Mouse (Mus musculus): Measurements from ENCODE around the gene 1700011L22Rik. TPM values are rescaled to one million over a fixed set of nuclear protein-coding genes. Genes with fewer than 3 reads are reported as not detected.

Gene 1700011L22Rik
- polyA plus RNA-seq, 1 experiment from 2014 or later, result not detected

DNA sequence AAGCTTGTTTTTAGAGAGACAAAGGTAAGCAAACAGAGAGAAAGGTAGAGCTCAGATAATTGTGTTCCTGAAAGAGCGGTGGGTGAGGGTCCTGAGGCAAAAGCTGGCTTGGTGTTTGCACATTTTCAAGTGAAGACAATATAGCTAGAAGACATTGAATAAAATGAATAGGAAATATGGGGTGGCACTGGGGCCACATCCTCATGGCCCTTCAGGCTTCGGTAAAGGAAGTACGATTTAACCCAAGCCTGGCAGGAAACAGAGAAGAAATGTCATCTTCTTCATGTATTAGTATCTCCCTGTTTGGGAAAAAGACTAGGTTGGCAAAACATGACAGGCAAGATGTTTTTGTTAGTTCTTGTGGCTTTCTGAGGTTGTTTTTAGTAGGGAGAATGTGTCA lies 22.3 kb downstream of the 1700011L22Rik start:
- no peak for ATAC-seq
- H3K4me1 ChIP-seq (ENCODE audit: control insufficient read depth, insufficient read depth, low read length), result no peaks in the 10 kb centered on the region
- no peak overlapping the region for H3K27ac ChIP-seq (ENCODE audit: low read length)
- H3K9ac ChIP-seq (ENCODE audit: low read depth, low read length), result no peak overlapping the region
- no peak overlapping the region for H3K4me3 ChIP-seq (ENCODE audit: low read depth, low read length)
- H3K36me3 ChIP-seq (ENCODE audit: control insufficient read depth, insufficient read depth, low read length), result no peaks in the 10 kb centered on the region
- 94% methylated on average over 3 of the region's 3 CpGs for WGBS
- no peaks in the 10 kb centered on the region for H3K9me3 ChIP-seq (replicated peaks; ENCODE audit: control insufficient read depth, low read length, poor library complexity, severe bottlenecking)
- H3K4me2 ChIP-seq (ENCODE audit: low read length), result no peak overlapping the region
- H3K27me3 ChIP-seq (ENCODE audit: control insufficient read depth, insufficient read depth, low read depth, low read length), result no peaks in the 10 kb centered on the region

DNA sequence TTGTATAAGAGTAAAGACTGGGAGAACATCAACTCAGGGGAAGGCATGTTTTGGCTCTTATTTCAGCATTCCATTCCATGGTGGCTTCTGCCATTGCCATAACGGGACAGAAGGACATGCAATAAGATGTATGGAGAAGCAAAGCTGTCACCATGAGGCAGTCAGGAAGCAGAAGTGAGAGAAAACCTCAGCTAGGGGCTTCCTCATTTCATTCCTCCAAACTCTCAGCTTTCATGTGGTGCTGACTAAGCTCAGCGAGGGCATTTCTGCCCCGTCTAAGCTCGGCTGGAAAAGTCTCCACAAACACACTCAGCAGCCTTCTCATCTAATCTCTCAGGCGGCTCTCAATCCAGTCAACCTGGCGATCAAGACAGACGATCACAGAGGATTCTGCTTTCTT lies 22.8 kb downstream of the 1700011L22Rik start:
- Histone ChIP-seq H3K27ac (ENCODE audit: low read length) (no peak overlapping the region), H3K27me3 (ENCODE audit: control insufficient read depth, insufficient read depth, low read depth, low read length) (no peaks in the 10 kb centered on the region), H3K4me1 (ENCODE audit: control insufficient read depth, insufficient read depth, low read length) (no peaks in the 10 kb centered on the region), H3K9ac (ENCODE audit: low read depth, low read length) (no peak overlapping the region), H3K9me3 (replicated peaks; ENCODE audit: control insufficient read depth, low read length, poor library complexity, severe bottlenecking) (no peaks in the 10 kb centered on the region), H3K36me3 (ENCODE audit: control insufficient read depth, insufficient read depth, low read length) (no peaks in the 10 kb centered on the region), H3K4me3 (ENCODE audit: low read depth, low read length) (no peak overlapping the region), H3K4me2 (ENCODE audit: low read length) (no peak overlapping the region)
- no peak for ATAC-seq
- 88% methylated on average over 7 of the region's 7 CpGs for WGBS

DNA sequence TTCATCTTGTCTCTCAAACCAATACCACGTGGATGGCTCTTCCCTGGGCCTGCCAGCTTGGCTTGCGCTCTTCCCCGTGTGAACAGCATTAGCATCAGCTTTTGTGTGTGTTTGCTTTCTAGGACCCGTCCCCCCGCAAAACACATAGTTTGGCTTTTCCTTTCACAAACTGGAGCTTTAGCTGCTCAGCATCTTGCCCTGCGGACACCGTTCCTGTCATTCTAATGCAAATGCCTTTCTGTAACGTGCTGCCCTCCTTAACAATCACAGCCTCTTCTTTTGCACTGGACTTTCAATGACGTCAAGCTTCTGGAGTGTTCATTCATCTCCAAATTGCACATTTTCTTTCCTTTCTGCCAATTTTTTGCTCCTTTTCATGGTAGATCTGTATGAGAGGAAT lies 24.0 kb downstream of the 1700011L22Rik start:
- H3K4me3 ChIP-seq (ENCODE audit: low read depth, low read length), result no peak overlapping the region
- ATAC-seq, result no peak
- H3K4me1 ChIP-seq (ENCODE audit: control insufficient read depth, insufficient read depth, low read length), result no peaks in the 10 kb centered on the region
- no peak overlapping the region for H3K9ac ChIP-seq (ENCODE audit: low read depth, low read length)
- WGBS, result 21% methylated on average over 9 of the region's 9 CpGs
- H3K4me2 ChIP-seq (ENCODE audit: low read length), result no peak overlapping the region
- H3K9me3 ChIP-seq (replicated peaks; ENCODE audit: control insufficient read depth, low read length, poor library complexity, severe bottlenecking), result no peaks in the 10 kb centered on the region
- no peak overlapping the region for H3K27ac ChIP-seq (ENCODE audit: low read length)
- H3K27me3 ChIP-seq (ENCODE audit: control insufficient read depth, insufficient read depth, low read depth, low read length), result no peaks in the 10 kb centered on the region
- no peaks in the 10 kb centered on the region for H3K36me3 ChIP-seq (ENCODE audit: control insufficient read depth, insufficient read depth, low read length)

DNA sequence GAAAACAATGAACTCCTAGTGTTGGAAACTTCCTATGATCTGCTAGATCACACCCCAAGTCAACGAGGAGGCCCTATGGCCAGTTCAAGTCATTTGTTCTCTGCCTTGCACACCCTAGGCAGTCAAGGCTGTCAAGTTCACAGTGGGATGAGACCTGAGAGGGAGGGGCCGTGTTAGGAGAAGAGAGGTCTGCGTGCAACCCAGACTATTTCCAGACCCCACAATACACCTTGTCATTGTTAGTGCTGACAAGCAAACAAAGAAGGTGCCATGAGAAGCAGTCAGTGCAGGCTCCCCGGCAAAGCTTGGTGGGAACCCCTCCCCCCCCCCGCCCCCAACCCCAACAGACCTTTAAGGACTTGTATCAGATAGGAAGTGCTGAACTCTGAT lies 25.6 kb downstream of the 1700011L22Rik start:
- Histone ChIP-seq H3K9me3 (replicated peaks; ENCODE audit: control insufficient read depth, low read length, poor library complexity, severe bottlenecking) (no peaks in the 10 kb centered on the region), H3K27ac (ENCODE audit: low read length) (no peak overlapping the region), H3K4me2 (ENCODE audit: low read length) (no peak overlapping the region), H3K4me1 (ENCODE audit: control insufficient read depth, insufficient read depth, low read length) (no peaks in the 10 kb centered on the region), H3K4me3 (ENCODE audit: low read depth, low read length) (no peak overlapping the region), H3K9ac (ENCODE audit: low read depth, low read length) (no peak overlapping the region), H3K36me3 (ENCODE audit: control insufficient read depth, insufficient read depth, low read length) (no peaks in the 10 kb centered on the region), H3K27me3 (ENCODE audit: control insufficient read depth, insufficient read depth, low read depth, low read length) (no peaks in the 10 kb centered on the region)
- 74% methylated on average over 5 of the region's 5 CpGs for WGBS
- ATAC-seq, result no peak

DNA sequence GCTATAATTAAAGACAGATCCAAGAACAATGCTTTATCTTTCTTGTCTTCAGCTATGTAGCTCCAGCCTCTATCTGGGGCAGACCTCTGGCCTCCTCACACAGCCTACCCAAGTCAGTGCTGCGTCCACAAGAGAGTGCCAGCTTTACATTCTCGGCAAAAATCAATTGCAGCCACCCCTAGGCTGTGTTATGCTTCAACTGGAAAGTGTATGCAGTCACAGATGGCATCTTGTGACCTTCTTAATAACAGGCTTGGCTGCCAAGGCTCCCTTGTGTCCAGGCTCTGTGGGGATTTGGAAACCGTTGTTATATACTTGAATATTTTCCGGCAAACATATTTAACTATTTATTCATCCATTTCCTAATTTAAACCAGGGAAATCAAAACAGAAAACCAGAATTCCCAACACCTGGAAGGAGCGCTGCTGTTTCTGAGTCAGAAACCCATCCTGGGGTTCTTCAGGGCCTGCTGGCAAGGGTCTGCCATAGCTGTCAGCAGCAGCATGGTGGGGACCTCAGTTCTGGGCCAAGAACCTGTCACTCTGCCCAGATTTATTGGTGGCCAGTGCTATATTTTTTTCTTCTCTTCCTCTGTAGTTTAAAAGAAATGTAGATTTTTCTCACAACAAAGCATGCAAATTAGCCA lies 26.1 kb downstream of the 1700011L22Rik start:
- ATAC-seq, result no peak
- WGBS, result 61% methylated on average over 5 of the region's 5 CpGs
- Histone ChIP-seq H3K4me2 (ENCODE audit: low read length) (no peak overlapping the region), H3K4me3 (ENCODE audit: low read depth, low read length) (no peak overlapping the region), H3K9me3 (replicated peaks; ENCODE audit: control insufficient read depth, low read length, poor library complexity, severe bottlenecking) (no peaks in the 10 kb centered on the region), H3K27me3 (ENCODE audit: control insufficient read depth, insufficient read depth, low read depth, low read length) (no peaks in the 10 kb centered on the region), H3K4me1 (ENCODE audit: control insufficient read depth, insufficient read depth, low read length) (no peaks in the 10 kb centered on the region), H3K9ac (ENCODE audit: low read depth, low read length) (no peak overlapping the region), H3K36me3 (ENCODE audit: control insufficient read depth, insufficient read depth, low read length) (no peaks in the 10 kb centered on the region), H3K27ac (ENCODE audit: low read length) (no peak overlapping the region)

DNA sequence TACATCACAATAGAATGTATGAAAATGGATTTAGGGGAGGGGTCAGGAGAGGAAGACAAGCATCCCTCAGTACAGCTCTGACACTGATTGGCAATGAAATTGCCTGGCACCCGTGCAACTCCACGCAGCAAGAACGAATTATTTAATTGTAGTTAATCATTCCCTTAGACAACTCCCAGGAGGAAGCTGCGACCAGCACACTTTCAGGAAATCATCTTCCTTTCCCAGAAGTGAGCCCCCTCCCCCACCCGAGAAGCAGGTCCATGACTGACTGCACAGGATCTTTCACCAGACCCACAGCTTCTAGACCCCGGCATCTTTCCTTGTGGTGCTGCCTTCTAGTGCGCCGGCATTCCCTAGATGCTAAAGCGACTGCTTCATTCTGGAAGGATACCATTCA lies 36.7 kb downstream of the 1700011L22Rik start:
- Histone ChIP-seq H3K4me2 (ENCODE audit: low read length) (no peak overlapping the region), H3K9ac (ENCODE audit: low read depth, low read length) (no peak overlapping the region), H3K36me3 (ENCODE audit: control insufficient read depth, insufficient read depth, low read length) (no peaks in the 10 kb centered on the region), H3K27me3 (ENCODE audit: control insufficient read depth, insufficient read depth, low read depth, low read length) (no peaks in the 10 kb centered on the region), H3K27ac (ENCODE audit: low read length) (no peak overlapping the region), H3K9me3 (replicated peaks; ENCODE audit: control insufficient read depth, low read length, poor library complexity, severe bottlenecking) (no peaks in the 10 kb centered on the region), H3K4me3 (ENCODE audit: low read depth, low read length) (no peak overlapping the region), H3K4me1 (ENCODE audit: control insufficient read depth, insufficient read depth, low read length) (peaks cover 26% of the 10 kb centered on the region)
- WGBS, result 73% methylated on average over 9 of the region's 9 CpGs
- no peak for ATAC-seq

DNA sequence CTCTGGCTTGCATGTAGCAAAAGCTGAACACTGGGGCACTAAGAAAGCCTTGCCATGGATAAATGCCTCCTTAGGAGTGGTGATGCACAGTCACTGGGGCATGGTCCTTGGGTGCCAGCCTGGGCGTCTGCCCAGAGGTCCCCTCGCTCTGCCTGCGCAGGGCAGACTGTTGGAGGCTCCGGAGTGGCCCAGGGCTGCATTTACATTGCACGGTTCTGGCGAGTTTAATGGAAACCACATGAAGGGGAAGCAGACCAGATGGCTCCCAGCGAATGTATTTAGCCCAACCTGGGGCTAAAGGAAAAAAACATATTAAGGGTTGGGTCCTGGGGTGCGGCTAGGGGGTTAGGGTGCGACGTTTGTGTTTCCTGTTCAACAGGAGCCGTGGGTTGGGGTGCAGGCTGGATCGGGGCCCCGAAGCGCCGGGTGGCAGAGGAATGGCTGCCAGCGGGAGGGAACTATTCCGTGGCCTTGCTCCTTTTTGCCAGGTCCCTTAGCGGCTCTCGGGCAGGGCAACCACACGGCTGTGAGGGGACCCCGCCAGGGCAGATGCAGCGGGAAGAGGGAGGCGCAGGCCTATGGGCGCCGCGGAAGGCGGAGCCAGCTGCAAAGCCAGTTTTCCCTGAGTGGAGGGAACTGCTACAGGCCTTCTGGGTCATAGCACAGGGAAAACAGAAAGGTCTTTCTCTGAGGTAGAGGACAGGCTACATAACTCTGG lies 38.6 kb downstream of the 1700011L22Rik start:
- Histone ChIP-seq H3K4me2 (ENCODE audit: low read length) (peak overlapping the region; percentile 79), H3K27ac (ENCODE audit: low read length) (peak overlapping the region; percentile 63), H3K27me3 (ENCODE audit: control insufficient read depth, insufficient read depth, low read depth, low read length) (no peaks in the 10 kb centered on the region), H3K36me3 (ENCODE audit: control insufficient read depth, insufficient read depth, low read length) (no peaks in the 10 kb centered on the region), H3K4me3 (ENCODE audit: low read depth, low read length) (peak overlapping the region; percentile 43), H3K9ac (ENCODE audit: low read depth, low read length) (peak overlapping the region; percentile 72), H3K4me1 (ENCODE audit: control insufficient read depth, insufficient read depth, low read length) (peaks cover 26% of the 10 kb centered on the region), H3K9me3 (replicated peaks; ENCODE audit: control insufficient read depth, low read length, poor library complexity, severe bottlenecking) (no peaks in the 10 kb centered on the region)
- WGBS, result 5% methylated on average over 27 of the region's 27 CpGs
- peak; percentile 82 for ATAC-seq

DNA sequence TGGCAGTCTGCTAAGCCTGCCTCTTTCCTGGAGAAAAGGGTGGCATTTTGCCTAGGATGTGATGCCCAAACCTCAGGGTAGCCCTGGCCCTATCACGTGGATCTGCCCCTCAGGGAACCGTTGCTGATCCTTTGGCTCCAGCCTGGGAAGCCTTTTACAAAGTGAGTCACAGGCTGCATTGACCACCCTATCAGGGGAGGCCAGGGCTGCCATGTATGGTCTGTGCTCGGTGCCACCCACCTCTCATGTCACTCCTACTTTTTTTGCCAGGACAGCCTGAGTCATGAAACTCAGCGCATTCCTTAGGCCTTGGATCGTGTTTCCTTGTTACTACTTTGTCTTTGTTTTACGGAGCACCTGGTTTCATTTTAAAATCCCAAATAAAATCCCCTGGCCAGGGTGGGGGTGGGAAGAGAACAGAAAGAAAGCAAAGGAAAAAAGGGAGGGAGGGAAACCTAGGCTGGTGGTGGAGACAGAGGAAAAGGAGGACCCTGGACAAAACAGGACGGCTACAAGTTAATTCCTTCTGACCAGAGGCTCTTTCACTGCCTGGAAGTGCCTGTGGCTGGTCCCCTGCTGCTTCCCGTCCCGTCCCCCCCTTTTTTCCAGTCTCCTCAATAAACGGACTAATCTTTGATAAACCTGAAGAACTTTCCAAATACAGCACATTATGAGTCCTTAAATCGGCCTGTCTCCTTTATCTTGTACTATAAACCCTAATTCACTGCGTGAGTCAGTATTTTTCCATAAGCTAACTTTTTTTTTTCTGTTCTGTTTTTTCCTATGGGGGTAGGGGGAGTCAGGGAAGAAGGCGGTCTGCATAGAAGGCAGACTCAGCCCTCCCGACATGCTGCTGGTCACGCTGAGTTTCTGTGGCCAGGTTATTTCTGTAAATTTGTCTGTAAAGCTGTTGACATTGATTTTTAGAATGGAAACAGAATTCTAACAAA lies 39.4 kb downstream of the 1700011L22Rik start:
- peaks cover 26% of the 10 kb centered on the region for H3K4me1 ChIP-seq (ENCODE audit: control insufficient read depth, insufficient read depth, low read length)
- ATAC-seq, result peak; percentile 52
- H3K27ac ChIP-seq (ENCODE audit: low read length), result peak overlapping the region; percentile 63; the same call in 1 of the 2 replicates
- H3K9me3 ChIP-seq (replicated peaks; ENCODE audit: control insufficient read depth, low read length, poor library complexity, severe bottlenecking), result no peaks in the 10 kb centered on the region
- peak overlapping the region; percentile 72; the same call in 1 of the 2 replicates for H3K9ac ChIP-seq (ENCODE audit: low read depth, low read length)
- peak overlapping the region; percentile 79 for H3K4me2 ChIP-seq (ENCODE audit: low read length)
- H3K36me3 ChIP-seq (ENCODE audit: control insufficient read depth, insufficient read depth, low read length), result no peaks in the 10 kb centered on the region
- no peak overlapping the region for H3K4me3 ChIP-seq (ENCODE audit: low read depth, low read length)
- no peaks in the 10 kb centered on the region for H3K27me3 ChIP-seq (ENCODE audit: control insufficient read depth, insufficient read depth, low read depth, low read length)
- 8% methylated on average over 15 of the region's 15 CpGs for WGBS
